Mouse (Mus musculus): ENCODE measurements around the gene Zfp28. TPM values are rescaled to one million over a fixed set of nuclear protein-coding genes. Genes with fewer than 3 reads are reported as not detected.

Zfp28 gene
- total RNA-seq, 2 experiments from 2014 or later: 1.9 to 2.2 TPM

DNA sequence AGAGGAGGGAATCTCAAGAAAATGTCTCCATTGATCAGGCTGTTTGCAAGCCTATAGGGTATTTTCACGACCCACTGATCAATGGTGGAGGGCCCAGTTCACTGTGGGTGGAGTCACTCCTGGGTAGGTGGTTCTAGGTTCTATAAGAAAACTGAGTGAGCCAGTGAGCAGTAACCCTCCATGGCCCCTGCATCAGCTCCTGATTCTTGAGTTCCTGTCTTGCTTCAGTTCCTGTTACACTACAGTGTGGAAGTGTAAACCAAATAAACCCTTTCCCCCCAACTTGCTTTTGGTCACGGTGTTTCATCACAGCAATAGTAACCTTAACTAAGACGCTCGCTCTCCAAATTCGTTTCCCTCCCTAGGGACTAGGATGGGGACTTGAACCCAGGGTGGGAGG is 5.9 kb downstream of the Zfp28 start:
- intact Hi-C loops (cut with DNase I; ENCODE audit: low total_unique reads): no loop called here
- DNase-seq: no peak

DNA sequence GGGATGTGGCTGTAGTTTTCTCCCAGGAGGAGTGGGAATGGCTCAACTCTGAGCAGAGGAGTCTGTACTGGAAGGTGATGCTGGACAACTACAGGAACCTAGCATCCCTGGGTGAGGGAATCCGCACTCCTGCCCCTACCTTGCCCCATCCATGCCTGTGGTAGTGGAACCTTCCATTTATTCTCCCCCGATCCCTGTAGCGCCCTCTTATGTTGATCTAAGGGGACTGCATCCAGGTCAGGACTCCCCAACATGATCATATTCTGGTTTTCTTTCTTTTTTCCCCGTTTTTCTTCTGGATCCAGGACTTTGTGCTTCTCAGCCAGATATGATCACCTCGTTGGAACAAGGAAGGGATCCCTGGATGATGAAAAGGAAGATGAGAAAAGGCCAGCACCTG is 6.4 kb downstream of the Zfp28 start:
- intact Hi-C loops (cut with DNase I; ENCODE audit: low total_unique reads): no loop called here
- no peak for DNase-seq

DNA sequence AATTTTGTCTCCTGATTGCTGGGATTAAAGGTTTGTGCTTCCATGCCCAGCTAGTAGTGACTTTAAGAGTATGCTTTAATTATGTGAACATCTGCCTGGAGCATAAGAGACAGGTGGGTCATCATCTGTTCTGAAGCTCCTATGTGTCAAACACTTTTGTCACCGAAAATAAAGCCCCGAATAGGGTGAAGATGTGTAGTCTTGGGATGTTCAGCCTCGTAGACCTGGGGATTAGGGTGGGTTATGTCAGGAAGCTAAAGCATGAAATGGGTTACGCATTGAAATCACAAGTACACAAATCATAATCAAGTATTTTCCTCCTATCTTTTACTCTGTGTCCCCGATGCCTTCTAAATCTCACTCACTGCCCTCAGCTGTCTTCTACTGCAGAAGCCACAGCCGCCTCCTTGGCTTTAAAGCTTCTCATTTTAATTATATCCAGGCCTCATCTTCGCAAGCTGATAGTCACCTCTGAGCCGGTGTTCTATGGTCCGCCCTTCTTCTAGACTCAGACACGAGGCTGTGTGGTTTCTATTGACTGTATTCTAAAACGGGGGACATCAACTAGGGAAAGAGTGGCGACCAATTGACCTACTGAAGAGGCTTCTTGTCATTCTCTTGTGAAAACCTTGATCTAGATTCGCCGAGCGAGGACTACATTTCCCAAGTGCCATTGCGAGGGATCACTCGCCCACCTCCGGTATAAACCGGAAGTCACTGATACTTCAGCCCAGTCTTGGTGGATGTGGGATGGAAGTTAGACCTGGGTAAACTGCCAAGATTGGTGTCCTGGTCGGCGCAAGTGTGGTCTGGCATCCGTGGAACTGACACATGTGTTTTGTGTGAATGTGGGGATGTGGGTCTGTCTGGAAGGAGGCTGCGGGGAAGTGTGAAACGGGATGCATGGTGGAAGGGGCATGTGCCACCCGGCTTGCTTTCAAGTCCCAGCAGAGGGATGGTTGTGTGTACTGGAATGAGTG is 15.2 kb downstream of the Zfp28 start, which contains the start of gene Smim17:
TSS of gene Smim17 (plus strand) at position 720 of the 980 bp plus-strand sequence.
- DNase-seq: peak; percentile 20
- intact Hi-C loops (cut with DNase I; ENCODE audit: low total_unique reads): no loop called here

DNA sequence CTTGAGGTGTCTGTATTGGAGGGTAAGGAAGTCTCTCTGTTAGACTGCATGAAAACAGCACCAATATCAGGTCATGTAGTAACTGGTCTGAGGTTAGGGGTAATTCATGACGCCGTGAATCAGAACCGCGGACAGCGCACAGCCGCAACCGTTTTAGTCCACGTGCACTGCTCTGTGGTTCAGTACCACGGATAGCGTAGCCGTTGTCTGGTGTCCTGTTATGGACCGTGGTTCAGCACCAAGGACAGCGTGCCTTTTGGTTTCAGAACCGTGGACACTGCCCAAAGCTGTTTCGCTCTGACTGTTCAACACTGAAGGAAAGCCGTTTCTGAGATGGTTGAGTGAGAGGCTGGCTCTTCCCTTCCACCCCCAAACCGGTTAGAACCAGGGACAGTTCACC is 26.9 kb downstream of the Zfp28 start, which contains the start of gene Gm20715:
TSS of gene Gm20715 (plus strand) at position 235 of the 400 bp plus-strand sequence.
- intact Hi-C loops (cut with DNase I; ENCODE audit: low total_unique reads): no loop called here
- peak; percentile 94 for DNase-seq

DNA sequence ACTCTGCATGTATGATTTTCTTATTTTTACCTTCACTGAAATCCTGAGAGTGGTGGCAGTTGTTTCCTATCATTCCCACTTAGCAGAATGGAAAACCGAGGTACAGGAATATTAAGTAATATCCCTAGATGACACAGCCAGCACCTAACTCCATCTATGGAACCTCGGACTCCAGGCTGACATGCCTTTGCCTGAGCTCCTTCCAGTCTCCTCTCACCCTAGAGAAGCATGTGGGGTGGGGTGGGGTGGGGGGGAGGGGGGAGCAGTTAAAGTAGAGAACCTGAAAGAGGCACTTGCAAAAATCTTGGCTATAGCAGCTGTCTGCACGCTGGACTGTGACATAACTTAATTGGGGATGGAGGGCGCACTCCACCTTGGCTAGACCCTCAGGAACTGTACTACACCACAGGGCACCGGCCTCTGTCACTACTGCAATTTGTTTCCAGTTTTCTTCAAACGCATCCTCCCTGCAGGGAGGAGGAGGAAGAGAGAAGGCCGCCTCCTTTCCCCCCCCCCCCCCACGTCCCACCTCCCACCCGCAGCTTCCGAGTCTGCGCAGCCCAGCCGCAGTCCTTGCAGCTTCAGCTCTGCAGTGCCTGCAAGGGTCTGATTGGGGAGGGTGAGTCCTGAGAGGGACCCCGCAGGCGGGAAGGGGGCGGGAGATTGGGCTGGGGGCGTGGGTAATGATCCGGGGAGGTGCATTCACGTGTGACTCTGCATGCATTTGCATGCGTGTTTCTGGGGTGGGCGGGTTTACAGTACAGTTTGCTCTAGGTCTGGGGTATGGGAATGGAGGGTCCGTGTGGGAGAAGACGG is 31.7 kb downstream of the Zfp28 start:
- intact Hi-C loops (cut with DNase I; ENCODE audit: low total_unique reads): no loop called here
- no peak for DNase-seq

DNA sequence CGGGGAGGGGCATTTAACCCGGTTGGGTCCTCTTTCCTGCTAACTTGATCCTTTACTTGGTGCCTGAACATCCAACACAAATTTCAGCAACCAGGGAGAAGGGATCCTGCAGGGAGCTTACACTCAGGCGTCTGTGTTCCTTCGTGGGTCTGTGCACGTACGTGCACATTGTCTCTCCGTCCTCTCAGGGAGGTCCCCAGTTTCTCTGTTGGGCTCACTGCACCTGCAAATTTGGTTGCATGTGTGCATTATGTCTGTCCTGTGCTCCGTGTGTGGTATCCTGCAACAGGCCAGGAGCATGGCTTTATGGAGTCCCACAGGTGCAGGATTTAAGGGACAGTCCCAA is 32.3 kb downstream of the Zfp28 start:
- no peak for DNase-seq
- intact Hi-C loops (cut with DNase I; ENCODE audit: low total_unique reads): no loop called here

DNA sequence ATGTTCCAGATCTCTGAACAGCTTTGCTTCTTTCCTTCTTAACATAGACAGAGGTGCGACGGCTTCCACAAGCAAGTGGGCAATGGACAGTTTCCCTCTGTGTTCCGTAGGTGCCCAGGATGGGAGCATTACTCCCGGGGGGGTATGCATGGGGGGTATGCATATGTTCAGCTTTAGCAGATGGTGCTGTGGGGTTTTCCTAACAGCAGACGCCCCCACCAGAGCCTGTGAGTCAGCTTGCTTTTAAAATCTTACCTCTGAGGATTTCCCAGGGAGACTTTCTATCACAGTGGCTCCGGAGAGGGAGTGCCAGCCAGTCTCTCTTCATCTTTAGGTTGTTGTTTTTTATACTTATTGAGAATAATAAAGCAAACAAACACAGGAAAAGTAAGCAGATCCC is 36.8 kb downstream of the Zfp28 start:
- intact Hi-C loops (cut with DNase I; ENCODE audit: low total_unique reads): no loop called here
- no peak for DNase-seq

DNA sequence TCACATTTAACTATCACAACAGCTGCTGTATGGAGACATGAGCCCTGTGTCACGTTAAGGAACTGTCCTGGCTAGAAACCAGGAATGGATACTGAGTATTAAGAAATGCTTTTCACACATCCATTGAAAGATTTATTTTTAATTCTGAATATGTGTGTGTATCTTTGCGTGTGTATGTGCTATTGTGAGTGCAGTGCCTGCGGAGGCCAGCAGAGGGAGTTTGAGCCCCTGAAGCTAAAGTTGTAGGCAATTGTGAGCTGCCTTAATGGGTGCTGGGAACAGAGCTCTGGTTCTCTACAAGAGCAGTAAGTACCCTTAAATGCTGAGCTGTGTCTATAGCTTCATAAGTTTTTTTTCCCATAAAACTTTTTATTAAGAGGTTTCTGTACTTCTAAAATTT is 46.3 kb downstream of the Zfp28 start:
- no peak for DNase-seq
- intact Hi-C loops (cut with DNase I; ENCODE audit: low total_unique reads): no loop called here

DNA sequence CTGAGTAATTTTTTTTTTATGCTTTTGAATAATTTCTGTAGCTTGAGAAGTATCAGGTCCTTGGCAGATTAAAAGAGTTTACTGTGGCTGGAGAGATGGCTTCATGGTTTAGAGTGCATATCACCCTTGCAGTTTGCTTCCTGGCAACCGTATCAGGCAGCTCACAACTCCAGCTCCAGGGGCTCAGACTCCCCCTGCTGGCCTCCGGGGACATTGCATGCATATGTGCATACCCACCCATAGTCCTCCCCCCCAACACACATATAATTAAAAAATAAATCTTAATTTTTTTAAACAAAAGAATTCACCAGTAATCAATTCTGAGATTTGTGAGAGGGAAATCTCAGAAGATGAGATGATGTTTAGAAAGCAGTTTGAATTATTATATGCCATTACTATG is 47.2 kb downstream of the Zfp28 start:
- intact Hi-C loops (cut with DNase I; ENCODE audit: low total_unique reads): loop anchor here (5.0 to 10.0 kb wide), 2 partner anchors 73 to 494 kb away; no protein-coding TSS in a partner anchor
- no peak for DNase-seq

DNA sequence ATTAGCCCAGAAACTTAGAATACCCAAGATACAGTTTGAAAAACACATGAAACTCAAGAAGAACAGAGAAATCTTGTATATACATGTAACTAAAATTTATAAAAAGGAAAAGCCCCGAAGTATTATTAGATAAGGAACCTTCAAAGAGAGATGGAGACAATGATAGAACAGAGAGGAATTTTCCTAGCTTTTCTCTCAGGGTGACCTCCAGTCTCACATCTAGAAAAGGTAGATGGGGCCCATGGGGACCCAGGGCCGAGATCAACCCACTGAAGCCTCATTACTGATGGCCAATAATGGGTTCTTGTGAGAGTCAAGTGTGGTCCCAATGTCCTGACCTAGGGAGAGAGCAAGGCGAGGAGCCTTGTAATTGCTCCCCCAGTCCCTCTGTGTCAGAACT is 55.3 kb downstream of the Zfp28 start, which contains the start of gene Olfr1344:
TSS of gene Olfr1344 (plus strand) at position 301 of the 400 bp plus-strand sequence.
- DNase-seq: no peak
- intact Hi-C loops (cut with DNase I; ENCODE audit: low total_unique reads): loop anchor here (10.0 kb wide), 1 partner anchor 486 kb away; no protein-coding TSS in a partner anchor

DNA sequence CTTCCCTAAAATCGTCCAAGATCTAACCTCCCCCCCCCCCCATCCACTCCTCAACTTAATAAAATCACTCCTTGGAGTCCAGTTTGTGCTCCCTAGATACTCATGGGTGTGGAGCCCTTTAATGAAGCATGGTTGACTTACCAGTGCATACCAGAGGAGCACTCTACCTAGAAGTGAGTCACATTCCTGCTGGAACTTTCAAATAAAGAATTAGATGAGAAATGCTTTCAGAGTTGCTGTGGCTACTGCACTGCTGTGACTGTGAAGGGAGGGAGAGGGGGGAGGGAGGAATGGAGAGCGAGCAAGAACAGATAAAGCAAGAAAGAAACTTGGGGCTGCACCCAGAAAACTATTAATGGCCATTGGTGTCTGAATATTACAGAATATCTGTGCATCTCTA is 58.1 kb downstream of the Zfp28 start:
- DNase-seq: no peak
- intact Hi-C loops (cut with DNase I; ENCODE audit: low total_unique reads): no loop called here

Other genes starting within 250 kb of the Zfp28 start
- gene Zfp787, start 227.3 kb upstream of the Zfp28 start, total RNA-seq (2021): 10 to 100 TPM; 32.0 to 32.6 TPM
- 1 to 10 TPM; 6.0 to 6.1 TPM for gene Zfp444, start 211.1 kb upstream of the Zfp28 start, total RNA-seq (2021)
- not detected for gene Galp, start 186.2 kb upstream of the Zfp28 start, total RNA-seq (2021)
- gene Zscan5b, start 161.0 kb upstream of the Zfp28 start, total RNA-seq (2021): not detected
- gene Epp13, start 130.6 kb upstream of the Zfp28 start, total RNA-seq (2021): not detected
- gene Zfp667, start 96.7 kb upstream of the Zfp28 start, total RNA-seq (2021): 1 to 10 TPM; 1.9 to 2.4 TPM
- under 1 TPM; 0.39 to 0.51 TPM for gene Zfp583, start 52.0 kb upstream of the Zfp28 start, total RNA-seq (2021)
- gene Gm3854, start 39.5 kb upstream of the Zfp28 start, total RNA-seq (2021): under 1 TPM; 0.06 to 0.11 TPM
- gene Zfp78, start 20.0 kb upstream of the Zfp28 start, total RNA-seq (2021): 1 to 10 TPM in 1 of 2 experiments, under 1 TPM in 1; 0.82 to 1.7 TPM
- gene Smim17, start 15.4 kb downstream of the Zfp28 start, total RNA-seq (2021): under 1 TPM in 1 of 2 experiments, not detected in 1; 0.33 TPM
- gene Gm20715, start 27.0 kb downstream of the Zfp28 start, total RNA-seq (2021): not detected
- gene Olfr1344, start 55.4 kb downstream of the Zfp28 start, total RNA-seq (2021): not detected
- not detected for gene Olfr1336, start 72.9 kb downstream of the Zfp28 start, total RNA-seq (2021)
- not detected for gene Olfr1346, start 83.8 kb downstream of the Zfp28 start, total RNA-seq (2021)
- not detected for gene Olfr5, start 103.6 kb downstream of the Zfp28 start, total RNA-seq (2021)
- gene Olfr1347, start 116.5 kb downstream of the Zfp28 start, total RNA-seq (2021): not detected
- gene Olfr1348, start 125.5 kb downstream of the Zfp28 start, total RNA-seq (2021): not detected
- not detected for gene Olfr1349, start 139.7 kb downstream of the Zfp28 start, total RNA-seq (2021)
- not detected for gene Olfr1350, start 181.5 kb downstream of the Zfp28 start, total RNA-seq (2021)